Mouse (Mus musculus): Measurements from ENCODE around the gene Glrp1.

DNA sequence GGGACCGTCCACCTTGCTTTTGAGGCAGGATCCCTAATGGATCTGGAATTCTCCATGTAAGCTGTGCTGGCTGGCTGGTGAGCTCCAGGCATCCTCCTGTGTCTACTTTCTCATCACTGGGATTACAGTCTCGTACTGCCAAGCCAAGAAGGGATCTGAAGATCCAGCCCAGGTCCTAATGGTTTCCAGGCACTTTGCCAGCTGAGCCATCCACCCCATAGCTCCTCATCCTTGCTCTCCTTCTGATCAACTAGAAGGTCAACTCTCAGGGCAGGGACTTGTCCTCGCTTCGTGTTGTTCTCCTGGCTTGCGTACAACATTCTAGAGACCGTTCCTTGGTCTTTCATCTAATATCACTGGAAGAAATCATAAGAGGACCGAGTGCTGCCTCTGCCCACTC is 29.4 kb upstream of the Glrp1 start:
- TF ChIP-seq CTCF (IDR thresholded peaks at IDR 0.05; ENCODE audit: low read depth), result no peak
- TF ChIP-seq EP300 (IDR thresholded peaks at IDR 0.05; ENCODE audit: low read depth), result no peak

Data from heart, postnatal 0 days (tissue).